Mouse (Mus musculus): ENCODE results near the gene Rapgef5. TPM values are rescaled to one million over a fixed set of nuclear protein-coding genes. Genes with fewer than 3 reads are reported as not detected.

Rapgef5 gene
- polyA plus RNA-seq, 1 experiment from 2014 or later = 25.7 TPM

- Histone ChIP-seq H3K36me3 (ENCODE audit: control insufficient read depth, insufficient read depth, low read length) (no peaks in the 10 kb centered on the region), H3K27ac (ENCODE audit: low read depth, low read length) (no peak overlapping the region), H3K4me2 (ENCODE audit: low read length) (no peak overlapping the region), H3K9ac (ENCODE audit: low read length) (no peak overlapping the region), H3K9me3 (replicated peaks; ENCODE audit: control insufficient read depth, low read length) (no peaks in the 10 kb centered on the region), H3K4me3 (ENCODE audit: low read depth, low read length) (no peak overlapping the region), H3K27me3 (replicated peaks; ENCODE audit: control insufficient read depth, insufficient read depth, low read length) (no peaks in the 10 kb centered on the region), H3K4me1 (ENCODE audit: control insufficient read depth, insufficient read depth, low read length) (no peaks in the 10 kb centered on the region)
- WGBS = 70% methylated on average over 5 of the region's 5 CpGs
- no peak for ATAC-seq
- DNase-seq (ENCODE audit: low spot score) = no peak
These were observed 147.4 kb downstream of the Rapgef5 start for GRCm38 (mm10) chr12:117663637-117664036.

- 44% methylated on average over 5 of the region's 5 CpGs for WGBS
- no peaks in the 10 kb centered on the region for H3K9me3 ChIP-seq (replicated peaks; ENCODE audit: control insufficient read depth, low read length)
- no peak overlapping the region for H3K27ac ChIP-seq (ENCODE audit: low read depth, low read length)
- H3K27me3 ChIP-seq (replicated peaks; ENCODE audit: control insufficient read depth, insufficient read depth, low read length) = no peaks in the 10 kb centered on the region
- no peak overlapping the region for H3K4me3 ChIP-seq (ENCODE audit: low read depth, low read length)
- peak; percentile 55 for DNase-seq (ENCODE audit: low spot score)
- peak; percentile 57; the same call in 1 of the 2 replicates for ATAC-seq
- no peaks in the 10 kb centered on the region for H3K4me1 ChIP-seq (ENCODE audit: control insufficient read depth, insufficient read depth, low read length)
- H3K9ac ChIP-seq (ENCODE audit: low read length) = no peak overlapping the region
- H3K4me2 ChIP-seq (ENCODE audit: low read length) = no peak overlapping the region
- H3K36me3 ChIP-seq (ENCODE audit: control insufficient read depth, insufficient read depth, low read length) = no peaks in the 10 kb centered on the region
These were observed 148.4 kb downstream of the Rapgef5 start for GRCm38 (mm10) chr12:117664644-117665043.

GRCm38 (mm10) chr12:117666391-117666790 is 150.1 kb downstream of the Rapgef5 start:
- no peak overlapping the region for H3K4me2 ChIP-seq (ENCODE audit: low read length)
- no peak for ATAC-seq
- 97% methylated on average over 3 of the region's 3 CpGs for WGBS

GRCm38 (mm10) chr12:117669610-117670400 is 153.5 kb downstream of the Rapgef5 start:
- Histone ChIP-seq H3K4me3 (ENCODE audit: low read depth, low read length) (no peak overlapping the region), H3K36me3 (ENCODE audit: control insufficient read depth, insufficient read depth, low read length) (no peaks in the 10 kb centered on the region), H3K4me2 (ENCODE audit: low read length) (no peak overlapping the region), H3K9ac (ENCODE audit: low read length) (no peak overlapping the region), H3K27ac (ENCODE audit: low read depth, low read length) (no peak overlapping the region), H3K4me1 (ENCODE audit: control insufficient read depth, insufficient read depth, low read length) (no peaks in the 10 kb centered on the region), H3K9me3 (replicated peaks; ENCODE audit: control insufficient read depth, low read length) (no peaks in the 10 kb centered on the region), H3K27me3 (replicated peaks; ENCODE audit: control insufficient read depth, insufficient read depth, low read length) (no peaks in the 10 kb centered on the region)
- no peak for ATAC-seq
- DNase-seq (ENCODE audit: low spot score) = no peak
- WGBS = 81% methylated on average over 10 of the region's 10 CpGs

More at GRCm38 (mm10) chr12:117666391-117666790, 150.1 kb downstream of the Rapgef5 start:
- Histone ChIP-seq H3K9me3 (replicated peaks; ENCODE audit: control insufficient read depth, low read length) (no peaks in the 10 kb centered on the region), H3K4me1 (ENCODE audit: control insufficient read depth, insufficient read depth, low read length) (no peaks in the 10 kb centered on the region), H3K36me3 (ENCODE audit: control insufficient read depth, insufficient read depth, low read length) (no peaks in the 10 kb centered on the region), H3K4me3 (ENCODE audit: low read depth, low read length) (no peak overlapping the region), H3K27me3 (replicated peaks; ENCODE audit: control insufficient read depth, insufficient read depth, low read length) (no peaks in the 10 kb centered on the region), H3K27ac (ENCODE audit: low read depth, low read length) (no peak overlapping the region), H3K9ac (ENCODE audit: low read length) (no peak overlapping the region)
- DNase-seq (ENCODE audit: low spot score) = no peak

- Histone ChIP-seq H3K4me3 (ENCODE audit: low read depth, low read length) (no peak overlapping the region), H3K27ac (ENCODE audit: low read depth, low read length) (no peak overlapping the region), H3K9me3 (replicated peaks; ENCODE audit: control insufficient read depth, low read length) (no peaks in the 10 kb centered on the region), H3K4me1 (ENCODE audit: control insufficient read depth, insufficient read depth, low read length) (no peaks in the 10 kb centered on the region), H3K36me3 (ENCODE audit: control insufficient read depth, insufficient read depth, low read length) (no peaks in the 10 kb centered on the region), H3K4me2 (ENCODE audit: low read length) (no peak overlapping the region), H3K27me3 (replicated peaks; ENCODE audit: control insufficient read depth, insufficient read depth, low read length) (no peaks in the 10 kb centered on the region), H3K9ac (ENCODE audit: low read length) (no peak overlapping the region)
- 83% methylated on average over 2 of the region's 2 CpGs for WGBS
- no peak for ATAC-seq
- no peak for DNase-seq (ENCODE audit: low spot score)
These were observed 156.9 kb downstream of the Rapgef5 start for GRCm38 (mm10) chr12:117673188-117673587.

- Histone ChIP-seq H3K4me1 (ENCODE audit: control insufficient read depth, insufficient read depth, low read length) (no peaks in the 10 kb centered on the region), H3K36me3 (ENCODE audit: control insufficient read depth, insufficient read depth, low read length) (no peaks in the 10 kb centered on the region), H3K9me3 (replicated peaks; ENCODE audit: control insufficient read depth, low read length) (no peaks in the 10 kb centered on the region), H3K9ac (ENCODE audit: low read length) (no peak overlapping the region), H3K27me3 (replicated peaks; ENCODE audit: control insufficient read depth, insufficient read depth, low read length) (no peaks in the 10 kb centered on the region), H3K27ac (ENCODE audit: low read depth, low read length) (no peak overlapping the region), H3K4me3 (ENCODE audit: low read depth, low read length) (no peak overlapping the region), H3K4me2 (ENCODE audit: low read length) (no peak overlapping the region)
- WGBS = 95% methylated on average over 2 of the region's 2 CpGs
- no peak for ATAC-seq
- no peak for DNase-seq (ENCODE audit: low spot score)
These were observed 158.2 kb downstream of the Rapgef5 start for GRCm38 (mm10) chr12:117674511-117674910.

- H3K27ac ChIP-seq (ENCODE audit: low read depth, low read length) = no peak overlapping the region
- DNase-seq (ENCODE audit: low spot score) (no peak), ATAC-seq (no peak)
- no peak overlapping the region for H3K4me3 ChIP-seq (ENCODE audit: low read depth, low read length)
- no peak overlapping the region for H3K9ac ChIP-seq (ENCODE audit: low read length)
- no peaks in the 10 kb centered on the region for H3K4me1 ChIP-seq (ENCODE audit: control insufficient read depth, insufficient read depth, low read length)
- 87% methylated on average over 4 of the region's 4 CpGs for WGBS
- H3K4me2 ChIP-seq (ENCODE audit: low read length) = no peak overlapping the region
- H3K36me3 ChIP-seq (ENCODE audit: control insufficient read depth, insufficient read depth, low read length) = no peaks in the 10 kb centered on the region
- no peaks in the 10 kb centered on the region for H3K9me3 ChIP-seq (replicated peaks; ENCODE audit: control insufficient read depth, low read length)
- no peaks in the 10 kb centered on the region for H3K27me3 ChIP-seq (replicated peaks; ENCODE audit: control insufficient read depth, insufficient read depth, low read length)
These were observed 160.0 kb downstream of the Rapgef5 start for GRCm38 (mm10) chr12:117676265-117676664.

- ATAC-seq = no peak; the same call in 1 of the 2 replicates
- H3K9ac ChIP-seq (ENCODE audit: low read length) = no peak overlapping the region
- 84% methylated on average over 3 of the region's 3 CpGs for WGBS
- no peak for DNase-seq (ENCODE audit: low spot score)
- H3K27ac ChIP-seq (ENCODE audit: low read depth, low read length) = no peak overlapping the region
- no peak overlapping the region for H3K4me2 ChIP-seq (ENCODE audit: low read length)
- H3K36me3 ChIP-seq (ENCODE audit: control insufficient read depth, insufficient read depth, low read length) = no peaks in the 10 kb centered on the region
- no peaks in the 10 kb centered on the region for H3K27me3 ChIP-seq (replicated peaks; ENCODE audit: control insufficient read depth, insufficient read depth, low read length)
- no peaks in the 10 kb centered on the region for H3K4me1 ChIP-seq (ENCODE audit: control insufficient read depth, insufficient read depth, low read length)
- H3K4me3 ChIP-seq (ENCODE audit: low read depth, low read length) = no peak overlapping the region
- H3K9me3 ChIP-seq (replicated peaks; ENCODE audit: control insufficient read depth, low read length) = no peaks in the 10 kb centered on the region
These were observed 162.6 kb downstream of the Rapgef5 start for GRCm38 (mm10) chr12:117678916-117679315.

- Histone ChIP-seq H3K36me3 (ENCODE audit: control insufficient read depth, insufficient read depth, low read length) (no peaks in the 10 kb centered on the region), H3K4me2 (ENCODE audit: low read length) (no peak overlapping the region), H3K4me3 (ENCODE audit: low read depth, low read length) (no peak overlapping the region), H3K9ac (ENCODE audit: low read length) (no peak overlapping the region), H3K27me3 (replicated peaks; ENCODE audit: control insufficient read depth, insufficient read depth, low read length) (no peaks in the 10 kb centered on the region), H3K4me1 (ENCODE audit: control insufficient read depth, insufficient read depth, low read length) (peaks cover 5% of the 10 kb centered on the region; the same call in 1 of the 2 replicates), H3K9me3 (replicated peaks; ENCODE audit: control insufficient read depth, low read length) (no peaks in the 10 kb centered on the region), H3K27ac (ENCODE audit: low read depth, low read length) (no peak overlapping the region)
- ATAC-seq (no peak), DNase-seq (ENCODE audit: low spot score) (no peak)
- WGBS = 83% methylated on average over 4 of the region's 4 CpGs
These were observed 163.5 kb downstream of the Rapgef5 start for GRCm38 (mm10) chr12:117679795-117680194.
